ENCODE assay signal across 11 mouse cellular contexts in the genomic region with DNA sequence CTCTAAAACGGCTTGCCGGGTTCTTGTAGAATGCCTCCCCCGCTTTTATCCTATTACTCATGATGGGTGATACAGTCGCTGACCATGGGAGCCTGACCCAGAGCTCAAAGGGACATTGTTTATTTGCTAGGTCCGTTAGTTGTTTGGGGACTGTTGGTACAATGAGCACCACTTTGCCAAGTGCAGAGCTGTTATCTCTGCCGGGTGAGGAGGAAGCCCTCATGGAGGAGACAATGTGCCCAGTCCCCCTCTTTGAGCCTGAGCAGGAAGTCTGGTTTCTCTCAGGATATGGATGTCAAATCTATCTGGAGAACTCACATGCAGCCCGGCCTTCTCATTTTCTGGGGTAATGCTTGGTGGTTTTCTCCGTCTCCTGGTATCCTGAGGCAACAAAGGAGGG.
DNase-seq lines count a peak whose midpoint lies in the region; ATAC-seq and TF ChIP-seq lines count a peak whose summit lies in the region.
"Had no signal": no experiment of that assay in that cellular context is flagged by ENCODE, and none has a peak within 500 bp of the region (broad histone marks: within the 10 kb centered on the region; RNA-seq: fewer than 3 reads in every experiment).

No protein-coding gene starts in this region.

- no peaks in the 10 kb centered on the region for H3K9me3 ChIP-seq in limb, embryonic 12.5 days
- no peaks in the 10 kb centered on the region for H3K9me3 ChIP-seq in limb, embryonic 10.5 days (replicated peaks)
- no peaks in the 10 kb centered on the region for H3K9me3 ChIP-seq in liver, embryonic 12.5 days (replicated peaks)
- H3K9me3 ChIP-seq in stomach, postnatal 0 days (ENCODE audit: control insufficient read depth, low read length): no peaks in the 10 kb centered on the region
- H3K9me3 ChIP-seq in forebrain, embryonic 16.5 days (ENCODE audit: control insufficient read depth, low read length): no peaks in the 10 kb centered on the region

- no peak for ATAC-seq in limb, embryonic 12.5 days (ENCODE audit: insufficient number of reproducible peaks, insufficient read depth, low FRiP score, low TSS enrichment, low read depth)
- ATAC-seq in liver, embryonic 12.5 days: peak; percentile 31; the same call in 1 of the 2 replicates
- ATAC-seq in stomach, postnatal 0 days (ENCODE audit: low FRiP score, low TSS enrichment): peak; percentile 18; the same call in 1 of the 2 replicates
- no peak for ATAC-seq in forebrain, embryonic 16.5 days

- 36% methylated on average over 8 of the region's 8 CpGs for WGBS in limb, embryonic 12.5 days
- 44% methylated on average over 8 of the region's 8 CpGs for WGBS in limb, embryonic 10.5 days
- 16% methylated on average over 8 of the region's 8 CpGs for WGBS in liver, embryonic 12.5 days (ENCODE audit: insufficient replicate concordance)
- WGBS in stomach, postnatal 0 days: 26% methylated on average over 8 of the region's 8 CpGs
- 53% methylated on average over 8 of the region's 8 CpGs for WGBS in forebrain, embryonic 16.5 days

- no peak overlapping the region for H3K4me3 ChIP-seq in limb, embryonic 12.5 days (replicated peaks)
- no peak overlapping the region for H3K4me3 ChIP-seq in limb, embryonic 10.5 days
- H3K4me3 ChIP-seq in liver, embryonic 12.5 days: no peak overlapping the region
- no peak overlapping the region for H3K4me3 ChIP-seq in stomach, postnatal 0 days (ENCODE audit: low read depth, low read length)
- H3K4me3 ChIP-seq in forebrain, embryonic 16.5 days (replicated peaks; ENCODE audit: low read length): no peak overlapping the region

- no peak for TF ChIP-seq EP300 in stomach, postnatal 0 days (optimal IDR thresholded peaks at IDR 0.05)

- peaks cover 32% of the 10 kb centered on the region for H3K4me1 ChIP-seq in limb, embryonic 12.5 days (replicated peaks)
- peaks cover 26% of the 10 kb centered on the region for H3K4me1 ChIP-seq in limb, embryonic 10.5 days
- peaks cover 42% of the 10 kb centered on the region for H3K4me1 ChIP-seq in liver, embryonic 12.5 days
- no peaks in the 10 kb centered on the region for H3K4me1 ChIP-seq in stomach, postnatal 0 days (replicated peaks; ENCODE audit: control insufficient read depth, insufficient read depth)
- H3K4me1 ChIP-seq in forebrain, embryonic 16.5 days (replicated peaks; ENCODE audit: control insufficient read depth, insufficient read depth, low read length): no peaks in the 10 kb centered on the region

- no peaks in the 10 kb centered on the region for H3K27me3 ChIP-seq in limb, embryonic 12.5 days
- H3K27me3 ChIP-seq in limb, embryonic 10.5 days (ENCODE audit: low read depth, poor library complexity, severe bottlenecking): peaks cover 3% of the 10 kb centered on the region; the same call in 1 of the 2 replicates
- no peaks in the 10 kb centered on the region for H3K27me3 ChIP-seq in liver, embryonic 12.5 days (replicated peaks)
- H3K27me3 ChIP-seq in stomach, postnatal 0 days (ENCODE audit: control insufficient read depth, insufficient read depth, low read length): no peaks in the 10 kb centered on the region
- H3K27me3 ChIP-seq in forebrain, embryonic 16.5 days (replicated peaks; ENCODE audit: control insufficient read depth, insufficient read depth, low read length): no peaks in the 10 kb centered on the region

- H3K4me2 ChIP-seq in limb, embryonic 12.5 days: no peak overlapping the region
- H3K4me2 ChIP-seq in liver, embryonic 12.5 days: 0 out of 2 replicates have a peak overlapping the region, but pooled peaks have one; percentile 2
- no peak overlapping the region for H3K4me2 ChIP-seq in stomach, postnatal 0 days (replicated peaks; ENCODE audit: low read depth)
- no peak overlapping the region for H3K4me2 ChIP-seq in forebrain, embryonic 16.5 days (ENCODE audit: low read length)

- H3K9ac ChIP-seq in limb, embryonic 12.5 days (replicated peaks): no peak overlapping the region
- H3K9ac ChIP-seq in liver, embryonic 12.5 days: no peak overlapping the region
- H3K9ac ChIP-seq in stomach, postnatal 0 days (ENCODE audit: low read length): no peak overlapping the region
- H3K9ac ChIP-seq in forebrain, embryonic 16.5 days (replicated peaks; ENCODE audit: low read depth, low read length): no peak overlapping the region

- no peak for TF ChIP-seq CTCF in stomach, postnatal 0 days (IDR thresholded peaks at IDR 0.05; ENCODE audit: low read depth)

- peaks cover 5% of the 10 kb centered on the region; the same call in 1 of the 2 replicates for H3K36me3 ChIP-seq in limb, embryonic 12.5 days
- peaks cover 5% of the 10 kb centered on the region; the same call in 1 of the 2 replicates for H3K36me3 ChIP-seq in limb, embryonic 10.5 days
- H3K36me3 ChIP-seq in liver, embryonic 12.5 days: no peaks in the 10 kb centered on the region
- no peaks in the 10 kb centered on the region for H3K36me3 ChIP-seq in stomach, postnatal 0 days (ENCODE audit: control insufficient read depth, insufficient read depth, low read length)
- H3K36me3 ChIP-seq in forebrain, embryonic 16.5 days (ENCODE audit: control insufficient read depth, insufficient read depth): no peaks in the 10 kb centered on the region

- no peak for DNase-seq in limb, embryonic 10.5 days (ENCODE audit: low spot score)
- DNase-seq in heart, postnatal 4 days: peak; percentile 52
- DNase-seq in stomach, postnatal 0 days (ENCODE audit: low spot score): no peak
- DNase-seq in right cerebral cortex, postnatal 25 days: no peak
- no peak for DNase-seq in right cerebral cortex, postnatal 10 days (ENCODE audit: low spot score in 2 of 2)
- DNase-seq: embryo, embryonic 11 days; gastrocnemius, postnatal 36 days; layer of hippocampus, postnatal 36 days had no signal

- H3K27ac ChIP-seq in limb, embryonic 12.5 days: peak overlapping the region; percentile 56; the same call in 1 of the 2 replicates
- H3K27ac ChIP-seq in limb, embryonic 10.5 days: no peak overlapping the region
- H3K27ac ChIP-seq in liver, embryonic 12.5 days: peak overlapping the region; percentile 60
- no peak overlapping the region for H3K27ac ChIP-seq in stomach, postnatal 0 days (replicated peaks)
- H3K27ac ChIP-seq in forebrain, embryonic 16.5 days (ENCODE audit: low read length): no peak overlapping the region

Comparison
In these comparisons a context has a peak if more than half of its experiments do, and no peak if none do; other contexts are left out.
1. H3K27ac ChIP-seq: peak in limb, embryonic 12.5 days (single experiment) and liver, embryonic 12.5 days (single experiment); none in limb, embryonic 10.5 days (single experiment), stomach, postnatal 0 days (single experiment) and forebrain, embryonic 16.5 days (single experiment).
2. ATAC-seq: peak in liver, embryonic 12.5 days (single experiment) and stomach, postnatal 0 days (single experiment); none in limb, embryonic 12.5 days (single experiment) and forebrain, embryonic 16.5 days (single experiment).